Mouse (Mus musculus): Measurements from ENCODE around the gene Alox12b. TPM values are rescaled to one million over a fixed set of nuclear protein-coding genes. Genes with fewer than 3 reads are reported as not detected.

Gene Alox12b
- total and polyA plus RNA-seq, 2 experiments from 2014 or later, result 0.91 to 1.5 TPM

- Histone ChIP-seq H3K9ac (replicated peaks; ENCODE audit: low read length, poor library complexity, severe bottlenecking) (peak overlapping the region; percentile 70), H3K9me3 (ENCODE audit: low read length) (no peaks in the 10 kb centered on the region), H3K4me3 (ENCODE audit: low read depth, low read length) (peak overlapping the region; percentile 67), H3K4me2 (ENCODE audit: low read depth, low read length, poor library complexity, severe bottlenecking) (peak overlapping the region; percentile 98), H3K4me1 (ENCODE audit: insufficient read depth, low read length) (peaks cover 20% of the 10 kb centered on the region), H3K27ac (ENCODE audit: low read depth, low read length) (peak overlapping the region; percentile 66), H3K36me3 (ENCODE audit: insufficient read depth, low read length) (no peaks in the 10 kb centered on the region), H3K27me3 (ENCODE audit: insufficient read depth, low read length) (peaks cover 4% of the 10 kb centered on the region; the same call in 1 of the 2 replicates)
- WGBS, result under 1% methylated on average over 27 of the region's 32 CpGs
- DNase-seq (ENCODE audit: low spot score) (peak; percentile 42), ATAC-seq (ENCODE audit: low FRiP score) (no peak)
- TF ChIP-seq CTCF (IDR thresholded peaks at IDR 0.05), result no peak
These were observed 35.0 kb upstream of the Alox12b start for GRCm38 (mm10) chr11:69121741-69122335.

DNA sequence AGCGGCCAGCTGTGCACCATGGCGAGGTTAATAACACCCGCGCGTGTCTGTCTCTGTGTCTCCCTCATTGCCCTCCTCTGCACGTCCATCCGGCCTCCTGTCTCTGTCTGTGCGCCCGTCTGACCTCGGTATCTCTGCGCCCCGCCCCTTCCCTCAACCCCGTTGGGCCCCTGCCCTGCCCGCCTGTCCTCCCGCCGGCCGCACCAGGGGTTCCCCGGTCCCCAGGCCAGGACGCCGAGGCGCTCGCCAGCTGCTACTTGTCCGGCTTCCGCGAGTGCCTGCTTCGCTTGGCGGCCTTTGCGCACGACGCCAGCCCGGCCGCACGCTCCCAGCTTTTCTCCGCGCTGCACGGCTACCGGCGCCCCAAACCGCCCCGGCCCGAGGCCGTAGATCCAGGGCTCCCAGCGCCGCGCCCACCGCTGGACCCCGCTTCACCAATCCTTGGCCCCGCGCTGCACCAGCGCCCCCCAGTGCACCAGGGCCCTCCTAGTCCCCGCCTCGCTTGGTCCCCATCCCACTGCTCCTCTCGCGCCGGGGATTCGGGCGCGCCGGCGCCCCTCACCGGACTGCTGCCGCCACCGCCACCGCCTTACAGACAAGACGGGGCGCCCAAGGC, 34.3 kb upstream of the Alox12b start, which contains the start of gene 9130213A22Rik:
9130213A22Rik (minus strand) TSS at position 254 of the 616 bp plus-strand sequence.
- TF ChIP-seq CTCF (IDR thresholded peaks at IDR 0.05), result peak; percentile 72
- DNase-seq (ENCODE audit: low spot score), result peak; percentile 90
- peak within 1 kb of the TSS; percentile 70 for H3K9ac ChIP-seq (replicated peaks; ENCODE audit: low read length, poor library complexity, severe bottlenecking)
- WGBS, result under 1% methylated on average over 52 of the region's 66 CpGs
- H3K4me2 ChIP-seq (ENCODE audit: low read depth, low read length, poor library complexity, severe bottlenecking), result peak within 1 kb of the TSS; percentile 98
- peaks cover 16% of the 10 kb centered on the region for H3K4me1 ChIP-seq (ENCODE audit: insufficient read depth, low read length)
- no peaks in the 10 kb centered on the region for H3K9me3 ChIP-seq (ENCODE audit: low read length)
- peak within 1 kb of the TSS; percentile 66 for H3K27ac ChIP-seq (ENCODE audit: low read depth, low read length)
- peak; percentile 62 for ATAC-seq (ENCODE audit: low FRiP score)
- peak within 1 kb of the TSS; percentile 67 for H3K4me3 ChIP-seq (ENCODE audit: low read depth, low read length)
- no peaks in the 10 kb centered on the region for H3K36me3 ChIP-seq (ENCODE audit: insufficient read depth, low read length)
- peaks cover 4% of the 10 kb centered on the region; the same call in 1 of the 2 replicates for H3K27me3 ChIP-seq (ENCODE audit: insufficient read depth, low read length)

- WGBS, result under 1% methylated on average over 29 of the region's 29 CpGs
- H3K9me3 ChIP-seq (ENCODE audit: low read length), result no peaks in the 10 kb centered on the region
- ATAC-seq (ENCODE audit: low FRiP score) (0 out of 2 replicates have a peak, but pooled peaks have one; percentile 4), DNase-seq (ENCODE audit: low spot score) (peak; percentile 94)
- peak; percentile 58 for TF ChIP-seq CTCF (IDR thresholded peaks at IDR 0.05)
- H3K4me1 ChIP-seq (ENCODE audit: insufficient read depth, low read length), result peaks cover 13% of the 10 kb centered on the region
- H3K27me3 ChIP-seq (ENCODE audit: insufficient read depth, low read length), result peaks cover 4% of the 10 kb centered on the region; the same call in 1 of the 2 replicates
- peak overlapping the region; percentile 66 for H3K27ac ChIP-seq (ENCODE audit: low read depth, low read length)
- peak overlapping the region; percentile 67 for H3K4me3 ChIP-seq (ENCODE audit: low read depth, low read length)
- peak overlapping the region; percentile 70 for H3K9ac ChIP-seq (replicated peaks; ENCODE audit: low read length, poor library complexity, severe bottlenecking)
- no peaks in the 10 kb centered on the region for H3K36me3 ChIP-seq (ENCODE audit: insufficient read depth, low read length)
- peak overlapping the region; percentile 98 for H3K4me2 ChIP-seq (ENCODE audit: low read depth, low read length, poor library complexity, severe bottlenecking)
These were observed 33.6 kb upstream of the Alox12b start for GRCm38 (mm10) chr11:69123056-69123692.

DNA sequence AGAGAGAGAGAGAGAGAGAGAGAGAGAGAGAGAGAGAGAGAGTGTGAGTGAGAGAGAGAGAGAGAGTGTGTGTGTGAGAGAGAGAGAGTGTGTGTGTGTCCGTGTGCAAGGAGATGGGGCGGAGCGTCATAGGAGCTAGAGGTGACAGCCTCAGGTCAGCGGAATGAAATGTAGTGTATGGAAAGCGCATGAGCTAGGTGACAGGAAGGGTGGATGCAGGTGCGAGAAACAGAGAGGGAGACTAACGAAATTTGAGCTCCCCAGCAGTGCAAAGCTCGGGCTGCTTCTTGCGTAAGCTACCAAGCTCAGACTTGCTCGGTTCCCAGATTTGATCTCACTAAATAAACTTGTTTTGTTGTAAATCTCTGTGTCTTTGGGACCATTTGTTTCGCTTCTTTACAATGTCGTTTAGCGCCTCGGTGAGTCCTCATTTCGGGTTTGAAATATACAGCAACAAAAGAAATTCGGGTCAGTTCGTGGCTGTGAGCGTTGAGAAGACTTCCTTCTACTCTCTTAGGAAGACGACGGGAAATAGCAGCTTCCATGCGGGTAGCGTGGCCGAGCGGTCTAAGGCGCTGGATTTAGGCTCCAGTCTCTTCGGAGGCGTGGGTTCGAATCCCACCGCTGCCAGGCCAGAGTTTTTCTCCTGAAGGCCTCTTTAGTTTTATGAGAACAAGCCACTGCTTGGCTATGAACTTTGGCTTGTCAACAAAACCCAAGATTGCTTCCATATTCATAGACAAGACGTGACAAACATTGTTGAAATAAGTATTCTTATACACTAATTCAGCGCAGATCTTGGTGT, 32.9 kb upstream of the Alox12b start:
- DNase-seq (ENCODE audit: low spot score) (peak; percentile 94), ATAC-seq (ENCODE audit: low FRiP score) (peak; percentile 65; the same call in 1 of the 2 replicates)
- peaks cover 12% of the 10 kb centered on the region for H3K4me1 ChIP-seq (ENCODE audit: insufficient read depth, low read length)
- peaks cover 4% of the 10 kb centered on the region; the same call in 1 of the 2 replicates for H3K27me3 ChIP-seq (ENCODE audit: insufficient read depth, low read length)
- H3K9me3 ChIP-seq (ENCODE audit: low read length), result no peaks in the 10 kb centered on the region
- peak overlapping the region; percentile 60; the same call in 1 of the 2 replicates for H3K9ac ChIP-seq (replicated peaks; ENCODE audit: low read length, poor library complexity, severe bottlenecking)
- TF ChIP-seq CTCF (IDR thresholded peaks at IDR 0.05), result no peak
- H3K27ac ChIP-seq (ENCODE audit: low read depth, low read length), result peak overlapping the region; percentile 62
- H3K4me3 ChIP-seq (ENCODE audit: low read depth, low read length), result peak overlapping the region; percentile 67
- H3K36me3 ChIP-seq (ENCODE audit: insufficient read depth, low read length), result no peaks in the 10 kb centered on the region
- WGBS, result under 1% methylated on average over 31 of the region's 31 CpGs
- H3K4me2 ChIP-seq (ENCODE audit: low read depth, low read length, poor library complexity, severe bottlenecking), result peak overlapping the region; percentile 98

GRCm38 (mm10) chr11:69124498-69124847, 32.3 kb upstream of the Alox12b start:
- H3K27ac ChIP-seq (ENCODE audit: low read depth, low read length), result no peak overlapping the region
- no peak overlapping the region for H3K9ac ChIP-seq (replicated peaks; ENCODE audit: low read length, poor library complexity, severe bottlenecking)
- no peaks in the 10 kb centered on the region for H3K9me3 ChIP-seq (ENCODE audit: low read length)
- peaks cover 4% of the 10 kb centered on the region; the same call in 1 of the 2 replicates for H3K27me3 ChIP-seq (ENCODE audit: insufficient read depth, low read length)
- H3K4me2 ChIP-seq (ENCODE audit: low read depth, low read length, poor library complexity, severe bottlenecking), result peak overlapping the region; percentile 98; the same call in 1 of the 2 replicates
- TF ChIP-seq CTCF (IDR thresholded peaks at IDR 0.05), result no peak
- DNase-seq (ENCODE audit: low spot score) (peak; percentile 88), ATAC-seq (ENCODE audit: low FRiP score) (peak; percentile 53; the same call in 1 of the 2 replicates)
- no peaks in the 10 kb centered on the region for H3K36me3 ChIP-seq (ENCODE audit: insufficient read depth, low read length)
- under 1% methylated on average over 3 of the region's 3 CpGs for WGBS
- H3K4me3 ChIP-seq (ENCODE audit: low read depth, low read length), result peak overlapping the region; percentile 67
- peaks cover 8% of the 10 kb centered on the region for H3K4me1 ChIP-seq (ENCODE audit: insufficient read depth, low read length)

Measured in midbrain, postnatal 0 days (tissue).